ENCODE assay signal across 9 mouse cellular contexts in genomic region chr3:70003955-70004354, GRCm38 (mm10). TPM values are rescaled to one million over a fixed set of nuclear protein-coding genes. Genes with fewer than 3 reads are reported as not detected.
DNase-seq lines count a peak whose midpoint lies in the region; ATAC-seq and TF ChIP-seq lines count a peak whose summit lies in the region.
"Had no signal": no experiment of that assay in that cellular context is flagged by ENCODE, and none has a peak within 500 bp of the region (broad histone marks: within the 10 kb centered on the region; RNA-seq: fewer than 3 reads in every experiment).

No protein-coding gene starts in this region.

- H3K9ac ChIP-seq in hindbrain, embryonic 11.5 days (ENCODE audit: low read depth, low read length), result no peak overlapping the region
- H3K9ac ChIP-seq: limb, embryonic 15.5 days had no signal

- TF ChIP-seq POLR2A in cortical plate, adult 2 months (IDR thresholded peaks at IDR 0.05; ENCODE audit: extremely low read depth, insufficient read depth, low read length), result no peak
- TF ChIP-seq POLR2A in thymus, adult 2 months (IDR thresholded peaks at IDR 0.05; ENCODE audit: control insufficient read depth, extremely low read depth, insufficient read depth, low read length, poor library complexity), result no peak

- ATAC-seq in hindbrain, embryonic 11.5 days (ENCODE audit: low FRiP score), result peak; percentile 62; the same call in 1 of the 2 replicates

- no peaks in the 10 kb centered on the region for H3K36me3 ChIP-seq in hindbrain, embryonic 11.5 days (ENCODE audit: control insufficient read depth, insufficient read depth, low read length)
- H3K36me3 ChIP-seq in thymus, adult 2 months (ENCODE audit: control insufficient read depth, insufficient read depth, low read length), result no peaks in the 10 kb centered on the region
- H3K36me3 ChIP-seq: limb, embryonic 15.5 days had no signal

- intact Hi-C loops in left cerebral cortex, postnatal 14 days (cut with DNase I), result no loop called here

- no peaks in the 10 kb centered on the region for H3K27me3 ChIP-seq in hindbrain, embryonic 11.5 days (ENCODE audit: control insufficient read depth, insufficient read depth, low read length)
- no peaks in the 10 kb centered on the region for H3K27me3 ChIP-seq in thymus, adult 2 months (ENCODE audit: control insufficient read depth, insufficient read depth, low read length)
- H3K27me3 ChIP-seq: limb, embryonic 15.5 days had no signal

- 0 out of 2 replicates have a peak, but pooled peaks have one; percentile 32 for TF ChIP-seq CTCF in cortical plate, adult 2 months (IDR thresholded peaks at IDR 0.05; ENCODE audit: extremely low read depth, insufficient read depth, low read length)
- TF ChIP-seq CTCF in thymus, adult 2 months (IDR thresholded peaks at IDR 0.05; ENCODE audit: borderline replicate concordance, control insufficient read depth, extremely low read depth, insufficient read depth, low read length, poor library complexity), result no peak

- no peak overlapping the region for H3K27ac ChIP-seq in cortical plate, adult 2 months (ENCODE audit: insufficient read depth, low read length)
- no peak overlapping the region for H3K27ac ChIP-seq in hindbrain, embryonic 11.5 days (ENCODE audit: low read depth, low read length)
- H3K27ac ChIP-seq in thymus, adult 2 months (ENCODE audit: control insufficient read depth, insufficient read depth, low read length), result no peak overlapping the region
- H3K27ac ChIP-seq: limb, embryonic 15.5 days had no signal

- no peaks in the 10 kb centered on the region for H3K4me1 ChIP-seq in cortical plate, adult 2 months (ENCODE audit: control insufficient read depth, insufficient read depth, low read length)
- H3K4me1 ChIP-seq in hindbrain, embryonic 11.5 days (replicated peaks; ENCODE audit: control insufficient read depth, insufficient read depth, low read length), result no peaks in the 10 kb centered on the region
- H3K4me1 ChIP-seq in thymus, adult 2 months (replicated peaks; ENCODE audit: control insufficient read depth, insufficient read depth, low read length), result no peaks in the 10 kb centered on the region
- H3K4me1 ChIP-seq: limb, embryonic 15.5 days had no signal

- WGBS in hindbrain, embryonic 11.5 days, result 33% methylated on average over 7 of the region's 7 CpGs
- WGBS in thymus, adult 2 months, result 35% methylated on average over 7 of the region's 7 CpGs

- H3K4me3 ChIP-seq in cortical plate, adult 2 months (ENCODE audit: insufficient read depth, low read length), result no peak overlapping the region
- H3K4me3 ChIP-seq in hindbrain, embryonic 11.5 days (ENCODE audit: low read depth, low read length), result no peak overlapping the region
- H3K4me3 ChIP-seq in thymus, adult 2 months (ENCODE audit: control insufficient read depth, insufficient read depth, low read length), result no peak overlapping the region
- H3K4me3 ChIP-seq: limb, embryonic 15.5 days had no signal

- H3K4me2 ChIP-seq in hindbrain, embryonic 11.5 days (replicated peaks; ENCODE audit: low read depth, low read length), result no peak overlapping the region
- H3K4me2 ChIP-seq: limb, embryonic 15.5 days had no signal

- no peaks in the 10 kb centered on the region for H3K9me3 ChIP-seq in hindbrain, embryonic 11.5 days (ENCODE audit: control insufficient read depth, low read length)
- H3K9me3 ChIP-seq: limb, embryonic 15.5 days had no signal

- peak; percentile 14 to 46 for DNase-seq in left cerebral cortex, postnatal 14 days (ENCODE audit: low spot score in 2 of 2)
- no peak for DNase-seq in left cerebral cortex, adult 9 months (ENCODE audit: low spot score in 2 of 2)
- peak; percentile 65 for DNase-seq in hindbrain, embryonic 11.5 days (ENCODE audit: low spot score)
- peak; percentile 48 for DNase-seq in neural tube, embryonic 10.5 days (ENCODE audit: extremely low spot score, low spot score)
- DNase-seq in thymus, postnatal 14 days, result no peak
- DNase-seq in thymus, adult 2 months, result no peak
- DNase-seq in heart, adult 9 months (ENCODE audit: low spot score in 2 of 2), result no peak

RNA-seq across cellular contexts. Expression of gene Otol1, which starts 3.5 kb away (rescaled TPM):
- not detected for total RNA-seq in left cerebral cortex, postnatal 14 days (2021)
- polyA plus RNA-seq in cortical plate, adult 2 months (2012; rRNA removed), result not detected in 2 replicates
- 0.31 and 0.37 TPM in 2 replicates for polyA plus RNA-seq in hindbrain, embryonic 11.5 days (2014; fragmentation: Nextera tagmentation; extraction: Ambion mirVana)
- not detected in 2 replicates for polyA plus RNA-seq in thymus, adult 2 months (2012; rRNA removed)
- polyA plus RNA-seq: limb, embryonic 15.5 days had no signal

Comparison
In these comparisons a context has a peak if more than half of its experiments do, and no peak if none do; other contexts are left out.
1. DNase-seq: peak in left cerebral cortex, postnatal 14 days (2 of 2), hindbrain, embryonic 11.5 days (single experiment) and neural tube, embryonic 10.5 days (single experiment); none in left cerebral cortex, adult 9 months (0 of 2), thymus, postnatal 14 days (single experiment), thymus, adult 2 months (single experiment) and heart, adult 9 months (0 of 2).